Mouse (Mus musculus): ENCODE measurements at regions not wholly inside any gene's neighbourhood (a gene's known extent, or its start where the extent isn't known, plus 50 kb on each side); places are given as distances from the start of the nearest gene placed in this dataset.

DNA sequence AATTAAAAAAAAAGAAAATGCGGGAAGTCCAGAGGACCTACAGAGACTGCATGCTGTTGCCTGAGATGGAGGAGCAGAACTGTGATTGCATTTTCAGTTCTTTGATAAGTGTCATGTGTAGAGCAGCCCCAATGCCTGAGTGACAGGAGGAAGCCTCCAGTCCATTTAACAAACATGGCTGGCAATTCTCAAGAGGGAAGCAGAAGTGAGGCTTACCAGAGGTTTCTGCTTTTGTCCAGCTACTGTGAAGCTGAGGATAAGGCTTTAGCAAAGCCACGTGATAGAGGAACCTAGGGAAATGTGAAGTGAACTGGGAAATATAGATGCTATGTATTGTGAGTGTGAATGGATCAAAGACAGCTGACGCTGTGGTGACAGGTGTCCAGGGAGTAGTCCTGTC, 56.6 kb downstream of the Sucnr1 start:
- 51% methylated on average over 3 of the region's 3 CpGs for WGBS (ENCODE audit: insufficient replicate concordance)
- H3K4me2 ChIP-seq: no peak overlapping the region
- no peak overlapping the region for H3K9ac ChIP-seq
- H3K27ac ChIP-seq (replicated peaks): no peak overlapping the region
- no peaks in the 10 kb centered on the region for H3K9me3 ChIP-seq (replicated peaks)
- H3K36me3 ChIP-seq (replicated peaks): no peaks in the 10 kb centered on the region
- no peak for ATAC-seq (ENCODE audit: insufficient read depth)
- no peak overlapping the region for H3K4me3 ChIP-seq (replicated peaks)
- H3K4me1 ChIP-seq (replicated peaks): no peaks in the 10 kb centered on the region
- H3K27me3 ChIP-seq: no peaks in the 10 kb centered on the region

DNA sequence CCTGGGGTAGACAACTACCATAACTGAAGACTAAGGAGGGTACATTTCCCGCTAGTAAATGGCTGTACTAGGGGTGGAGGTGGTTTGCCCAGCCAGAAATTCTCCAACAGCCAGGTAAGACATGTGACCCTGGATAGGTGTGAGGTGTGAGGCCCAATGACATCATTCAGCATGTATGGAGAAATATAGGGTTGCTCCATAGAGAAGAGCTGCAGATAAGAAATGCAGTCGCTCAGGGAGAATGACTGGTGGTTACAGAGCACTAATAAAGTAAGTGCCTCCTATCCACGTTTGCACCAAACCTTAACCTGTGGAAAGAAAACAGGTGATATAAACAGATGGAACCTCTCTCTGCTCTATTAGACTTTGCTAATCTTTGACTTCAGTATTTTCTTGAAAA, 78.2 kb downstream of the Sucnr1 start:
- Histone ChIP-seq H3K9me3 (replicated peaks) (no peaks in the 10 kb centered on the region), H3K4me3 (replicated peaks) (no peak overlapping the region), H3K4me2 (no peak overlapping the region), H3K27ac (replicated peaks) (no peak overlapping the region), H3K4me1 (replicated peaks) (no peaks in the 10 kb centered on the region), H3K9ac (no peak overlapping the region), H3K27me3 (no peaks in the 10 kb centered on the region), H3K36me3 (replicated peaks) (no peaks in the 10 kb centered on the region)
- ATAC-seq (ENCODE audit: insufficient read depth): no peak
- 50% methylated on average over 3 of the region's 3 CpGs for WGBS (ENCODE audit: insufficient replicate concordance)

DNA sequence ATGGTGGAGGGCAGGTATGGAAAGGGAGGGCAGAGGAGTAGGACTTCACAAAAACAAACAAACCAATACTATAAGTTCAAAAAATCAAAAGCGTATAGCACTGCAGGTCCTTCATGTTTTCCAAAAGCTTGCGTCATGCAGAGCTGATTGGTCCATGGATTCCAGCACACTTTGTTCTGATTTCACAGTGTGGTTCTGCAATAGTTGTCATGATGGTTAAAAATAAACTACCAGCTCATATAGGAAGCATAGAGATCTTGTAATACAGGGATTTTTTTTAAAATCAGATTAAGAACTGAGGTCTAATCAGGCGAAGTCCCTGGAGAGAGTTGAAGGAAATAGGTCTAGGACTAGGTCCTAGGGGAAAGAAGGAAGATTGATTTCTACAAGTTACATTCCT, 86.0 kb downstream of the Sucnr1 start:
- 49% methylated on average over 3 of the region's 3 CpGs for WGBS (ENCODE audit: insufficient replicate concordance)
- Histone ChIP-seq H3K4me3 (replicated peaks) (no peak overlapping the region), H3K27me3 (no peaks in the 10 kb centered on the region), H3K4me2 (no peak overlapping the region), H3K9ac (no peak overlapping the region), H3K4me1 (replicated peaks) (0 out of 2 replicates have a peak, but pooled peaks cover 6% of the 10 kb centered on the region), H3K9me3 (replicated peaks) (no peaks in the 10 kb centered on the region), H3K27ac (replicated peaks) (peak overlapping the region; percentile 58; the same call in 1 of the 2 replicates), H3K36me3 (replicated peaks) (no peaks in the 10 kb centered on the region)
- ATAC-seq (ENCODE audit: insufficient read depth): peak; percentile 78

DNA sequence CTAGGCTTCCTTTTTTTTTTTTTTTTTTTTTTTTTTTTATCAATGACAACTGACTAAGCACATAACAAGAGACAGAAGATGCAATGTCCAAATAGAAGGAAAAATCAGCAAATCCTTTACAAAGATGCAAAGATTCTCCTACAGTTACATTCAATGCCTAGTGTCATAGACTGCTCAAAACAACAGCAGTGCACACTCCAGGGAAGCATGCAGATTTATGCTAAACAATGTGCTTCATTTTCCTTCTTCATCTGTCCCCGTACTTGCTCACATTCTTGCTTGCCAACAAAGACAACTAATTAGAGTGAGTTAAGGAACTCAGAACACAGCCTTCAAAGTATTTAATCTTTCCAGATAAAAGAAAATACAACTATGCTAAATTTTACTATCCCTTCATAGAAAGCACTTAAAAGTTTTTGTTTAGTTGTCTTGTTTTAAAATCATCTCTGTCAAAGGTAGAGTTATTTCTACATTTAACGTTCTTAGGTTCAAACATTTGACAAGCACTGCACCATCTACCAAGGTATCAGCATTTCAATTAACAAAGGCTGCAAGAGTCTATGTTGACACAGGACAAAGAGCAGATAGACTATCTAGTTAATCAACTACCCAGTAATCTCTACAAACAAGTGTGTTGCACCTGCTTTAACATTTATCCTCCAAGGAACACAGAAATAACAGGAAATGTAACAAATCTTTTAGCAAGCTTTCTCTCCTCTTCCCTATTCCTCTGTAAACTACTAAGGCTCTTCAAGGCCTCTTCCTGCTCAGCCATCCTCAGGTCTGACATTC, 86.7 kb downstream of the Sucnr1 start:
- 55% methylated on average over 2 of the region's 2 CpGs for WGBS (ENCODE audit: insufficient replicate concordance)
- no peak overlapping the region for H3K4me2 ChIP-seq

GRCm38 (mm10) chr3:60169606-60170005, 87.9 kb downstream of the Sucnr1 start:
- no peaks in the 10 kb centered on the region for H3K36me3 ChIP-seq (replicated peaks)
- H3K9ac ChIP-seq: no peak overlapping the region
- no peak for ATAC-seq (ENCODE audit: insufficient read depth)
- H3K27ac ChIP-seq (replicated peaks): peak overlapping the region; percentile 39; the same call in 1 of the 2 replicates
- H3K4me1 ChIP-seq (replicated peaks): 0 out of 2 replicates have a peak, but pooled peaks cover 6% of the 10 kb centered on the region
- H3K4me3 ChIP-seq (replicated peaks): no peak overlapping the region
- H3K4me2 ChIP-seq: no peak overlapping the region
- no peaks in the 10 kb centered on the region for H3K27me3 ChIP-seq
- H3K9me3 ChIP-seq (replicated peaks): no peaks in the 10 kb centered on the region

More for the DNA sequence above, 86.7 kb downstream of the Sucnr1 start:
- no peaks in the 10 kb centered on the region for H3K27me3 ChIP-seq
- no peak overlapping the region for H3K9ac ChIP-seq
- peak; percentile 54; the same call in 1 of the 2 replicates for ATAC-seq (ENCODE audit: insufficient read depth)
- H3K4me3 ChIP-seq (replicated peaks): no peak overlapping the region
- 0 out of 2 replicates have a peak, but pooled peaks cover 6% of the 10 kb centered on the region for H3K4me1 ChIP-seq (replicated peaks)
- H3K9me3 ChIP-seq (replicated peaks): no peaks in the 10 kb centered on the region
- peak overlapping the region; percentile 67 for H3K27ac ChIP-seq (replicated peaks)
- no peaks in the 10 kb centered on the region for H3K36me3 ChIP-seq (replicated peaks)

DNA sequence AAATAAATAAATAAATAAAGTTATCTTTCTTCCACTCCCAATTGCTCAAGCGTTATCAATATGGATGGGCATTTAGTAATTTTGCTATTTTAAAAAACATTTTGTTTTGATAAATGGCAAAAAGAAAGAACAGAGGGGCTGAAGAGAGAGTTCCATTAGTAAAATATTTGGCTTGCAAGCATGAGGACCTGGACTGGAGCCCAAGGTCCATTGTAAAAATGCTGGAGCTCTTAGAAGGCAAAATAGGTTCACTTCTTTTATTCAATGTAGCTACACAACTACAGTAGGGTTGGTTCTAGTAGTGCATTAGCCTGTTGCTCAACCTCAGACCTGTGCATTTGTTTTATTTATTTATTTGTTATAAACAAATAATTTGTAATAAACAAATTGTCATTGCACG, 102.8 kb downstream of the Sucnr1 start:
- no peak for ATAC-seq (ENCODE audit: insufficient read depth)
- Histone ChIP-seq H3K27me3 (no peaks in the 10 kb centered on the region), H3K27ac (replicated peaks) (no peak overlapping the region), H3K4me1 (replicated peaks) (no peaks in the 10 kb centered on the region), H3K4me2 (no peak overlapping the region), H3K36me3 (replicated peaks) (no peaks in the 10 kb centered on the region), H3K9me3 (replicated peaks) (no peaks in the 10 kb centered on the region), H3K4me3 (replicated peaks) (no peak overlapping the region), H3K9ac (no peak overlapping the region)
- 60% methylated on average over 2 of the region's 2 CpGs for WGBS (ENCODE audit: insufficient replicate concordance)

DNA sequence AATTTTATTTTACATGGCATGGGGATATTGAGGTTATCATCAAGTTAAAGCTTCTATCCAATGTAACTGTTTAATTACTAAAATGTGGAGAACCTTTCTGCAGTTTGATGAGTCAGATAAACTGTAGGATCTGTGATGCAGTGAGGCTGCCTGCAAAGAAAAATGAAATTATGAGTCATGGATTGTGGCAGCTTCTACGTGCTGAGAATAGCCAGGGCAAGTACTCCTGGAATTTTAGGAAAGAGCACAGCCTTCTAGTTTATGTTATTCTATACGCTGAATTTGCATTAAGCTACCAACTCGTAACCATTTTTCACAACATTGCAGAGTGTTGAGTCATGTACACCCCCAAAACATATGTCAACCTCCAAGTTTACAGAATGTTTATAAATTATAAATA, 114.4 kb downstream of the Sucnr1 start:
- H3K9me3 ChIP-seq (replicated peaks): no peaks in the 10 kb centered on the region
- 70% methylated on average over 3 of the region's 3 CpGs for WGBS (ENCODE audit: insufficient replicate concordance)
- H3K4me2 ChIP-seq: no peak overlapping the region
- ATAC-seq (ENCODE audit: insufficient read depth): no peak
- no peaks in the 10 kb centered on the region for H3K27me3 ChIP-seq
- H3K9ac ChIP-seq: no peak overlapping the region
- no peak overlapping the region for H3K27ac ChIP-seq (replicated peaks)
- no peak overlapping the region for H3K4me3 ChIP-seq (replicated peaks)
- no peaks in the 10 kb centered on the region for H3K36me3 ChIP-seq (replicated peaks)
- H3K4me1 ChIP-seq (replicated peaks): no peaks in the 10 kb centered on the region

DNA sequence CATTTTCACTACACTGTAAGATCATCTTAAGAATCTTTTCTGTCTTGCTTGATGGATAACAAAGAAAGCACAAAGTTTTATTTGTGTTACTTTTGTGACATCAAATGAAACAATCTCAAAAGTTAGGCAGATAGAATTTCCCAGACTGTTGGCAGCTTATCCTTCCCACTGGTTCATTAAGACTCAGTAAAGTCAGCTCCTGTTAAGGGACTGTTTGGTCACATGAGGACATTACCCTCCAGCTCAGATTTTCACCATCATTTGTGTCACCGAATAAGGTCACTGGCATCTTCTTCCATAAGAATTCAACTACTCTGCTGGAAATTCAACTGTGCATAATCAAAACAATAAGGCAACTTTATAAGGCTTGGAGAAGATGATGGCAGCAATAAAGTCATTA, 126.3 kb downstream of the Sucnr1 start:
- no peaks in the 10 kb centered on the region for H3K27me3 ChIP-seq
- H3K9me3 ChIP-seq (replicated peaks): no peaks in the 10 kb centered on the region
- no peak overlapping the region for H3K27ac ChIP-seq (replicated peaks)
- no peak overlapping the region for H3K4me3 ChIP-seq (replicated peaks)
- no peaks in the 10 kb centered on the region for H3K4me1 ChIP-seq (replicated peaks)
- 59% methylated on average over 1 of the region's 1 CpGs for WGBS (ENCODE audit: insufficient replicate concordance)
- H3K9ac ChIP-seq: no peak overlapping the region
- H3K4me2 ChIP-seq: no peak overlapping the region
- no peak for ATAC-seq (ENCODE audit: insufficient read depth)
- H3K36me3 ChIP-seq (replicated peaks): no peaks in the 10 kb centered on the region

GRCm38 (mm10) chr3:60218938-60219337, 137.3 kb downstream of the Sucnr1 start:
- no peaks in the 10 kb centered on the region for H3K27me3 ChIP-seq
- no peaks in the 10 kb centered on the region for H3K36me3 ChIP-seq (replicated peaks)
- no peaks in the 10 kb centered on the region for H3K9me3 ChIP-seq (replicated peaks)
- no peak for ATAC-seq (ENCODE audit: insufficient read depth)
- no peak overlapping the region for H3K4me3 ChIP-seq (replicated peaks)
- H3K9ac ChIP-seq: no peak overlapping the region
- H3K27ac ChIP-seq (replicated peaks): no peak overlapping the region
- H3K4me2 ChIP-seq: no peak overlapping the region
- H3K4me1 ChIP-seq (replicated peaks): no peaks in the 10 kb centered on the region
- 18% methylated on average over 3 of the region's 3 CpGs for WGBS (ENCODE audit: insufficient replicate concordance)

GRCm38 (mm10) chr3:60240664-60241063, 159.0 kb downstream of the Sucnr1 start:
- no peaks in the 10 kb centered on the region for H3K27me3 ChIP-seq
- no peak overlapping the region for H3K27ac ChIP-seq (replicated peaks)
- H3K4me1 ChIP-seq (replicated peaks): no peaks in the 10 kb centered on the region
- no peak overlapping the region for H3K4me3 ChIP-seq (replicated peaks)
- no peak overlapping the region for H3K9ac ChIP-seq
- no peaks in the 10 kb centered on the region for H3K36me3 ChIP-seq (replicated peaks)
- H3K9me3 ChIP-seq (replicated peaks): no peaks in the 10 kb centered on the region
- ATAC-seq (ENCODE audit: insufficient read depth): no peak
- H3K4me2 ChIP-seq: no peak overlapping the region

GRCm38 (mm10) chr3:60266666-60267415, 185.2 kb downstream of the Sucnr1 start:
- no peaks in the 10 kb centered on the region for H3K4me1 ChIP-seq (replicated peaks)
- no peak overlapping the region for H3K4me3 ChIP-seq (replicated peaks)
- no peak overlapping the region for H3K9ac ChIP-seq
- H3K9me3 ChIP-seq (replicated peaks): no peaks in the 10 kb centered on the region
- H3K4me2 ChIP-seq: no peak overlapping the region
- no peaks in the 10 kb centered on the region for H3K27me3 ChIP-seq
- no peak overlapping the region for H3K27ac ChIP-seq (replicated peaks)
- WGBS (ENCODE audit: insufficient replicate concordance): 66% methylated on average over 3 of the region's 3 CpGs
- no peaks in the 10 kb centered on the region for H3K36me3 ChIP-seq (replicated peaks)
- no peak for ATAC-seq (ENCODE audit: insufficient read depth)
